Mouse (Mus musculus) heart, embryonic 15.5 days (tissue): Measurements from ENCODE around the gene Siah1b. TPM values are rescaled to one million over a fixed set of nuclear protein-coding genes. Genes with fewer than 3 reads are reported as not detected.

Experiments used
- ATAC-seq: fragments of 200-750 bp; cut with Nextera tagmentation; replicated peaks from 2 replicates; pipeline ENCODE4 v1.8.0; 2017; ENCODE audit warnings: low read depth, moderate TSS enrichment; ENCODE audit not compliant: insufficient number of reproducible peaks, insufficient read depth, low FRiP score
- H3K27ac ChIP-seq: fragments of 300-500 bp; sonication (generic); 2 replicates; pipeline ENCODE4 v1.5.1; 2015; ENCODE audit warnings: mild to moderate bottlenecking, inconsistent platforms
- H3K27me3 ChIP-seq: fragments of 300-500 bp; sonication (generic); 2 replicates; pipeline ENCODE4 v1.6.1; 2015; ENCODE audit warnings: inconsistent platforms
- H3K36me3 ChIP-seq: fragments of 300-500 bp; sonication (generic); 2 replicates; pipeline ENCODE4 v1.6.1; 2015; ENCODE audit warnings: mild to moderate bottlenecking, inconsistent platforms
- H3K4me1 ChIP-seq: fragments of 300-500 bp; sonication (generic); replicated peaks from 2 replicates; pipeline ENCODE4 v1.6.1; 2015; ENCODE audit warnings: inconsistent platforms
- H3K4me2 ChIP-seq: fragments of 300-500 bp; sonication (generic); 2 replicates; pipeline ENCODE4 v1.6.1; 2015; ENCODE audit warnings: inconsistent platforms, mild to moderate bottlenecking, moderate library complexity
- H3K4me3 ChIP-seq: fragments of 300-500 bp; sonication (generic); 2 replicates; pipeline ENCODE4 v1.5.1; 2015; ENCODE audit warnings: mild to moderate bottlenecking, inconsistent platforms
- H3K9ac ChIP-seq: fragments of 300-500 bp; sonication (generic); 2 replicates; pipeline ENCODE4 v1.6.1; 2015; ENCODE audit warnings: mild to moderate bottlenecking, inconsistent platforms
- H3K9me3 ChIP-seq: fragments of 300-500 bp; sonication (generic); replicated peaks from 2 replicates; pipeline ENCODE4 v1.6.1; 2016; ENCODE audit warnings: inconsistent platforms
- WGBS: fragments of 180-500 bp; shearing (Covaris S2); methylation state at CpG from one replicate; pipeline ENCODE4 v1.1.7; 2015; ENCODE audit warnings: mixed read lengths; 5-methylcytosine and 5-hydroxymethylcytosine counted together
- polyA plus RNA-seq: library from polyadenylated mRNA; unstranded; fragments of >200 nt; fragmentation: Nextera tagmentation; extraction: Ambion mirVana; gene quantifications from 2 replicates; pipeline ENCODE4 v1.2.1, GENCODE M21; 2015

Siah1b gene
- polyA plus RNA-seq, result 17.8 TPM in 2 replicates

GRCm38 (mm10) chrX:164076040-164076775 is at the start of gene Siah1b:
Siah1b (minus strand) TSS chrX:164076493.
- peak within 1 kb of the TSS; percentile 64 for H3K9ac ChIP-seq
- peaks cover 5% of the 10 kb centered on the region; the same call in 1 of the 2 replicates for H3K36me3 ChIP-seq
- no peaks in the 10 kb centered on the region for H3K9me3 ChIP-seq
- H3K27ac ChIP-seq, result peak within 1 kb of the TSS; percentile 84
- H3K27me3 ChIP-seq, result no peaks in the 10 kb centered on the region
- peak within 1 kb of the TSS; percentile 67 for H3K4me2 ChIP-seq
- WGBS, result 19% methylated on average over 54 of the region's 54 CpGs
- ATAC-seq, result peak; percentile 98
- 0 out of 2 replicates have a peak, but pooled peaks cover 4% of the 10 kb centered on the region for H3K4me1 ChIP-seq
- peak within 1 kb of the TSS; percentile 54 for H3K4me3 ChIP-seq

GRCm38 (mm10) chrX:164123942-164124341 is 47.6 kb upstream of the Siah1b start:
- no peaks in the 10 kb centered on the region for H3K36me3 ChIP-seq
- H3K27me3 ChIP-seq, result no peaks in the 10 kb centered on the region
- H3K4me2 ChIP-seq, result no peak overlapping the region
- no peaks in the 10 kb centered on the region for H3K4me1 ChIP-seq
- no peaks in the 10 kb centered on the region for H3K9me3 ChIP-seq
- ATAC-seq, result no peak
- no peak overlapping the region for H3K9ac ChIP-seq
- WGBS, result 87% methylated on average over 3 of the region's 3 CpGs
- H3K4me3 ChIP-seq, result no peak overlapping the region
- no peak overlapping the region for H3K27ac ChIP-seq

GRCm38 (mm10) chrX:164113744-164114143 is 37.5 kb upstream of the Siah1b start:
- 75% methylated on average over 6 of the region's 6 CpGs for WGBS
- ATAC-seq, result no peak
- Histone ChIP-seq H3K9me3 (no peaks in the 10 kb centered on the region), H3K4me1 (no peaks in the 10 kb centered on the region), H3K4me3 (no peak overlapping the region), H3K4me2 (no peak overlapping the region), H3K36me3 (no peaks in the 10 kb centered on the region), H3K27ac (no peak overlapping the region), H3K9ac (no peak overlapping the region), H3K27me3 (no peaks in the 10 kb centered on the region)

GRCm38 (mm10) chrX:164111146-164111545 is 34.9 kb upstream of the Siah1b start:
- Histone ChIP-seq H3K27ac (no peak overlapping the region), H3K9ac (no peak overlapping the region), H3K4me2 (no peak overlapping the region), H3K27me3 (no peaks in the 10 kb centered on the region), H3K36me3 (no peaks in the 10 kb centered on the region), H3K4me3 (no peak overlapping the region), H3K4me1 (no peaks in the 10 kb centered on the region), H3K9me3 (no peaks in the 10 kb centered on the region)
- 62% methylated on average over 3 of the region's 3 CpGs for WGBS
- ATAC-seq, result no peak

GRCm38 (mm10) chrX:164102656-164103055 is 26.4 kb upstream of the Siah1b start:
- H3K36me3 ChIP-seq, result no peaks in the 10 kb centered on the region
- no peak overlapping the region for H3K27ac ChIP-seq
- H3K4me3 ChIP-seq, result no peak overlapping the region
- H3K27me3 ChIP-seq, result no peaks in the 10 kb centered on the region
- H3K9ac ChIP-seq, result no peak overlapping the region
- no peaks in the 10 kb centered on the region for H3K4me1 ChIP-seq
- no peak for ATAC-seq
- H3K9me3 ChIP-seq, result no peaks in the 10 kb centered on the region
- no peak overlapping the region for H3K4me2 ChIP-seq
- WGBS, result 55% methylated on average over 6 of the region's 6 CpGs

- Histone ChIP-seq H3K4me1 (no peaks in the 10 kb centered on the region), H3K27ac (no peak overlapping the region), H3K36me3 (no peaks in the 10 kb centered on the region), H3K4me2 (no peak overlapping the region), H3K9me3 (no peaks in the 10 kb centered on the region), H3K27me3 (no peaks in the 10 kb centered on the region), H3K9ac (no peak overlapping the region), H3K4me3 (no peak overlapping the region)
- no peak for ATAC-seq
- 80% methylated on average over 7 of the region's 7 CpGs for WGBS
Observed at GRCm38 (mm10) chrX:164102198-164102597, 25.9 kb upstream of the Siah1b start.

GRCm38 (mm10) chrX:164101483-164101882 is 25.2 kb upstream of the Siah1b start:
- Histone ChIP-seq H3K4me1 (no peaks in the 10 kb centered on the region), H3K9ac (no peak overlapping the region), H3K27ac (no peak overlapping the region), H3K36me3 (no peaks in the 10 kb centered on the region), H3K4me3 (no peak overlapping the region), H3K27me3 (no peaks in the 10 kb centered on the region), H3K4me2 (no peak overlapping the region), H3K9me3 (no peaks in the 10 kb centered on the region)
- no peak for ATAC-seq

- 53% methylated on average over 2 of the region's 2 CpGs for WGBS
- H3K9ac ChIP-seq, result no peak overlapping the region
Observed at GRCm38 (mm10) chrX:164095838-164096237, 19.5 kb upstream of the Siah1b start.

GRCm38 (mm10) chrX:164093435-164093834 is 17.1 kb upstream of the Siah1b start:
- ATAC-seq, result no peak
- H3K36me3 ChIP-seq, result no peaks in the 10 kb centered on the region
- H3K27me3 ChIP-seq, result no peaks in the 10 kb centered on the region
- no peak overlapping the region for H3K27ac ChIP-seq
- 74% methylated on average over 5 of the region's 5 CpGs for WGBS
- H3K4me3 ChIP-seq, result no peak overlapping the region
- no peak overlapping the region for H3K9ac ChIP-seq
- no peaks in the 10 kb centered on the region for H3K9me3 ChIP-seq
- no peaks in the 10 kb centered on the region for H3K4me1 ChIP-seq
- no peak overlapping the region for H3K4me2 ChIP-seq

More at GRCm38 (mm10) chrX:164095838-164096237, 19.5 kb upstream of the Siah1b start:
- Histone ChIP-seq H3K36me3 (no peaks in the 10 kb centered on the region), H3K4me2 (no peak overlapping the region), H3K4me1 (no peaks in the 10 kb centered on the region), H3K27ac (no peak overlapping the region), H3K27me3 (no peaks in the 10 kb centered on the region), H3K4me3 (no peak overlapping the region), H3K9me3 (no peaks in the 10 kb centered on the region)
- no peak for ATAC-seq

- Histone ChIP-seq H3K4me3 (no peak overlapping the region), H3K27me3 (no peaks in the 10 kb centered on the region), H3K9me3 (no peaks in the 10 kb centered on the region), H3K27ac (no peak overlapping the region), H3K9ac (no peak overlapping the region), H3K36me3 (no peaks in the 10 kb centered on the region), H3K4me1 (no peaks in the 10 kb centered on the region), H3K4me2 (no peak overlapping the region)
- WGBS, result 29% methylated on average over 7 of the region's 7 CpGs
- ATAC-seq, result no peak
Observed at GRCm38 (mm10) chrX:164092300-164093169, 16.2 kb upstream of the Siah1b start.

GRCm38 (mm10) chrX:164089916-164090315 is 13.6 kb upstream of the Siah1b start:
- no peak overlapping the region for H3K4me3 ChIP-seq
- no peaks in the 10 kb centered on the region for H3K27me3 ChIP-seq
- H3K27ac ChIP-seq, result no peak overlapping the region
- no peaks in the 10 kb centered on the region for H3K4me1 ChIP-seq
- no peak overlapping the region for H3K4me2 ChIP-seq
- H3K9me3 ChIP-seq, result no peaks in the 10 kb centered on the region
- ATAC-seq, result no peak
- 77% methylated on average over 11 of the region's 11 CpGs for WGBS
- no peaks in the 10 kb centered on the region for H3K36me3 ChIP-seq
- no peak overlapping the region for H3K9ac ChIP-seq
